Mouse (Mus musculus) brain, adult 2 months (tissue): Measurements from ENCODE around the gene Rora.

ENCODE experiments used
- DNase-seq: peaks from one replicate; pipeline ENCODE4 v3.0.0; 2011; ENCODE audit warnings: low read depth, low spot score

Rora gene

GRCm38 (mm10) chr9:68884451-68885035 lies 231.0 kb downstream of the Rora start:
- DNase-seq = peak; percentile 76

- peak; percentile 70 for DNase-seq
Observed at GRCm38 (mm10) chr9:68888670-68889069, 235.1 kb downstream of the Rora start.

- no peak for DNase-seq
Observed at GRCm38 (mm10) chr9:68891431-68891830, 237.8 kb downstream of the Rora start.

- no peak for DNase-seq
Observed at GRCm38 (mm10) chr9:68892356-68892755, 238.8 kb downstream of the Rora start.

- no peak for DNase-seq
Observed at GRCm38 (mm10) chr9:68892859-68893258, 239.3 kb downstream of the Rora start.

GRCm38 (mm10) chr9:68898286-68898685 lies 244.7 kb downstream of the Rora start:
- peak; percentile 25 for DNase-seq

GRCm38 (mm10) chr9:68899525-68900222 lies 246.1 kb downstream of the Rora start:
- DNase-seq = no peak

GRCm38 (mm10) chr9:68906361-68906883 lies 252.8 kb downstream of the Rora start:
- peak; percentile 21 for DNase-seq

GRCm38 (mm10) chr9:68912483-68913151 lies 259.0 kb downstream of the Rora start:
- peak; percentile 56 for DNase-seq

GRCm38 (mm10) chr9:68913191-68913697 lies 259.7 kb downstream of the Rora start:
- DNase-seq = peak; percentile 65

GRCm38 (mm10) chr9:68914541-68915275 lies 261.1 kb downstream of the Rora start:
- DNase-seq = peak; percentile 72

- peak; percentile 70 for DNase-seq
Observed at GRCm38 (mm10) chr9:68916741-68917140, 263.2 kb downstream of the Rora start.

GRCm38 (mm10) chr9:68923128-68923601 lies 269.6 kb downstream of the Rora start:
- DNase-seq = peak; percentile 82

- DNase-seq = peak; percentile 48
Observed at GRCm38 (mm10) chr9:68926406-68926805, 272.8 kb downstream of the Rora start.

- no peak for DNase-seq
Observed at GRCm38 (mm10) chr9:68933159-68933558, 279.6 kb downstream of the Rora start.

GRCm38 (mm10) chr9:68934238-68934637 lies 280.7 kb downstream of the Rora start:
- no peak for DNase-seq

GRCm38 (mm10) chr9:68935611-68936010 lies 282.0 kb downstream of the Rora start:
- DNase-seq = no peak

GRCm38 (mm10) chr9:68941037-68941436 lies 287.5 kb downstream of the Rora start:
- DNase-seq = peak; percentile 83

GRCm38 (mm10) chr9:68942595-68943011 lies 289.0 kb downstream of the Rora start:
- peak; percentile 62 for DNase-seq

GRCm38 (mm10) chr9:68944026-68944425 lies 290.4 kb downstream of the Rora start:
- peak; percentile 70 for DNase-seq

GRCm38 (mm10) chr9:68947707-68948106 lies 294.1 kb downstream of the Rora start:
- no peak for DNase-seq
